Mouse (Mus musculus): Measurements from ENCODE around the gene Slc7a1.

GRCm38 (mm10) chr5:148409465-148409864 lies 9.8 kb upstream of the Slc7a1 start:
- no peak for TF ChIP-seq POLR2A (IDR thresholded peaks at IDR 0.05; ENCODE audit: extremely low read depth, insufficient read depth, low read length)
- TF ChIP-seq CTCF (IDR thresholded peaks at IDR 0.05; ENCODE audit: extremely low read depth, insufficient read depth, low read length), result no peak
